Comparison of ENCODE assay signal across 8 mouse cellular contexts in the genomic region with DNA sequence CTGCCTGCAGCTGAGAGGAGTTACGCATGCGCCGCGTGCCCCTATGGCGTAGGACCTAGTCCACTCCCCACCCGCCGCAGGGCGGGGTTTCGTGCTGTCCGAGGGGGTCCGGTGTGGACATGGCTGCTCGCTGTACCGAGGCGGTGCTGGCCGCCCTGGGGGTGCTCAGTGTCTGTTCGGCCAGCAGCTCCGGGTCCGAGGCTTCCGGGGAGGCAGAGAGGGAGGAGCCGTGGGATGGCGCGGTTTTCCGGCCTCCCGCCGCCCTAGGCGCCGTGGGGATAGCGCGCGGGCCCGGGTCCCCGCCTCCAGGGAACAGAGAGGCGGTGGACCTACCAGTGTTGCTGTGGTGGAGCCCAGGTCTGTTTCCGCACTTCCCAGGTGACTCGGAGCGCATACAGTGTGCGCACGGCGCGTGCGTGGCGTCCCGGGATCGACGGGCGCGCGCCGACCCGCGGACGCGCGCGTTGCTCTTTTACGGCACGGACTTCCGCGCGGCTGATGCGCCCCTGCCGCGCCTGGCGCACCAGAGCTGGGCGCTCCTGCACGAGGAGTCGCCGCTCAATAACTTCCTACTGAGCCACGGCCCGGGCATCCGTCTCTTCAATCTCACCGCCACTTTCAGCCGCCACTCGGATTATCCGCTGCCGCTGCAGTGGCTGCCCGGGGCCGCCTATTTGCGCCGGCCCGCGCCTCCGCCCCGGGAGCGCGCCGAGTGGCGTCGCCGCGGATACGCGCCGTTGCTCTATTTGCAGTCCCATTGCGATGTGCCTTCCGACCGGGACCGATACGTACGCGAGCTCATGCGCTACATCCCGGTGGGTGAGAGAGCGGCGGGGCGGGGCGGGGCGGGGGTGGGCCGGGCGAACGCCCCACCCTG. TPM values are rescaled to one million over a fixed set of nuclear protein-coding genes. Genes with fewer than 3 reads are reported as not detected.
DNase-seq lines count a peak whose midpoint lies in the region; ATAC-seq and TF ChIP-seq lines count a peak whose summit lies in the region.

Gene Fut11, plus strand, starts transcription at position 85 of the 877 bp plus-strand sequence.

- peak within 1 kb of the TSS; percentile 72 for H3K4me2 ChIP-seq in embryonic facial prominence, embryonic 15.5 days (replicated peaks)
- peak within 1 kb of the TSS; percentile 80 for H3K4me2 ChIP-seq in kidney, embryonic 14.5 days (replicated peaks; ENCODE audit: low read depth, low read length)
- peak within 1 kb of the TSS; percentile 69 for H3K4me2 ChIP-seq in limb, embryonic 15.5 days
- H3K4me2 ChIP-seq in midbrain, postnatal 0 days (ENCODE audit: low read depth, low read length, poor library complexity, severe bottlenecking), result peak within 1 kb of the TSS; percentile 80

- DNase-seq in A20 (ENCODE audit: low read depth, low spot score), result peak; percentile 92
- DNase-seq in heart, adult 9 months (ENCODE audit: low spot score in 2 of 2), result peak; percentile 88 to 90
- peak; percentile 95 for DNase-seq in midbrain, postnatal 0 days (ENCODE audit: low spot score)
- DNase-seq in spleen, postnatal 10 days (ENCODE audit: low spot score in 2 of 2), result peak; percentile 83 to 88

- WGBS in embryonic facial prominence, embryonic 15.5 days, result under 1% methylated on average over 111 of the region's 111 CpGs
- WGBS in kidney, embryonic 14.5 days, result under 1% methylated on average over 109 of the region's 111 CpGs
- WGBS in limb, embryonic 15.5 days, result under 1% methylated on average over 111 of the region's 111 CpGs
- WGBS in midbrain, postnatal 0 days, result under 1% methylated on average over 100 of the region's 111 CpGs

- no peaks in the 10 kb centered on the region for H3K27me3 ChIP-seq in embryonic facial prominence, embryonic 15.5 days
- H3K27me3 ChIP-seq in kidney, embryonic 14.5 days (ENCODE audit: control insufficient read depth, insufficient read depth, low read length), result no peaks in the 10 kb centered on the region
- H3K27me3 ChIP-seq in limb, embryonic 15.5 days, result no peaks in the 10 kb centered on the region
- H3K27me3 ChIP-seq in midbrain, postnatal 0 days (ENCODE audit: insufficient read depth, low read length), result no peaks in the 10 kb centered on the region

- no peaks in the 10 kb centered on the region for H3K9me3 ChIP-seq in embryonic facial prominence, embryonic 15.5 days (replicated peaks)
- H3K9me3 ChIP-seq in kidney, embryonic 14.5 days (ENCODE audit: control insufficient read depth, low read length), result no peaks in the 10 kb centered on the region
- H3K9me3 ChIP-seq in limb, embryonic 15.5 days, result no peaks in the 10 kb centered on the region
- no peaks in the 10 kb centered on the region for H3K9me3 ChIP-seq in midbrain, postnatal 0 days (ENCODE audit: low read length)

- peak; percentile 93 for ATAC-seq in embryonic facial prominence, embryonic 15.5 days (ENCODE audit: insufficient number of reproducible peaks, low FRiP score, low TSS enrichment, low read depth)
- ATAC-seq in kidney, embryonic 14.5 days (ENCODE audit: low FRiP score, low TSS enrichment), result peak; percentile 95
- ATAC-seq in limb, embryonic 15.5 days (ENCODE audit: insufficient number of reproducible peaks, low FRiP score, low TSS enrichment, low read depth), result peak; percentile 87
- ATAC-seq in midbrain, postnatal 0 days (ENCODE audit: low FRiP score), result peak; percentile 91

- peaks cover 33% of the 10 kb centered on the region for H3K4me1 ChIP-seq in bone marrow macrophage, adult 2 months (ENCODE audit: control insufficient read depth, insufficient read depth, low read length)
- peaks cover 48% of the 10 kb centered on the region for H3K4me1 ChIP-seq in embryonic facial prominence, embryonic 15.5 days
- peaks cover 31% of the 10 kb centered on the region for H3K4me1 ChIP-seq in kidney, embryonic 14.5 days (ENCODE audit: control insufficient read depth, insufficient read depth, low read length)
- peaks cover 36% of the 10 kb centered on the region for H3K4me1 ChIP-seq in limb, embryonic 15.5 days
- peaks cover 12% of the 10 kb centered on the region; the same call in 1 of the 2 replicates for H3K4me1 ChIP-seq in midbrain, postnatal 0 days (ENCODE audit: insufficient read depth, low read length)

- H3K27ac ChIP-seq in bone marrow macrophage, adult 2 months (ENCODE audit: insufficient read depth, low read depth, low read length), result peak within 1 kb of the TSS; percentile 73
- H3K27ac ChIP-seq in embryonic facial prominence, embryonic 15.5 days (replicated peaks), result peak within 1 kb of the TSS; percentile 99
- H3K27ac ChIP-seq in kidney, embryonic 14.5 days (ENCODE audit: low read depth, low read length), result peak within 1 kb of the TSS; percentile 98
- H3K27ac ChIP-seq in limb, embryonic 15.5 days, result peak within 1 kb of the TSS; percentile 98
- H3K27ac ChIP-seq in midbrain, postnatal 0 days (ENCODE audit: low read depth, low read length), result peak within 1 kb of the TSS; percentile 96

- TF ChIP-seq CTCF in bone marrow macrophage, adult 2 months (IDR thresholded peaks at IDR 0.05; ENCODE audit: low read depth, low read length), result no peak
- TF ChIP-seq CTCF in midbrain, postnatal 0 days (IDR thresholded peaks at IDR 0.05), result no peak

- peak within 1 kb of the TSS; percentile 89 for H3K9ac ChIP-seq in embryonic facial prominence, embryonic 15.5 days
- H3K9ac ChIP-seq in kidney, embryonic 14.5 days (ENCODE audit: low read depth, low read length), result peak within 1 kb of the TSS; percentile 87
- peak within 1 kb of the TSS; percentile 98 for H3K9ac ChIP-seq in limb, embryonic 15.5 days
- peak within 1 kb of the TSS; percentile 89 for H3K9ac ChIP-seq in midbrain, postnatal 0 days (replicated peaks; ENCODE audit: low read length, poor library complexity, severe bottlenecking)

- peaks cover 42% of the 10 kb centered on the region for H3K36me3 ChIP-seq in embryonic facial prominence, embryonic 15.5 days
- peaks cover 52% of the 10 kb centered on the region for H3K36me3 ChIP-seq in kidney, embryonic 14.5 days (ENCODE audit: control insufficient read depth, insufficient read depth, low read length)
- peaks cover 53% of the 10 kb centered on the region for H3K36me3 ChIP-seq in limb, embryonic 15.5 days
- peaks cover 31% of the 10 kb centered on the region for H3K36me3 ChIP-seq in midbrain, postnatal 0 days (ENCODE audit: insufficient read depth, low read length)

- no peak for TF ChIP-seq POLR2A in bone marrow macrophage, adult 2 months (IDR thresholded peaks at IDR 0.05; ENCODE audit: borderline replicate concordance, low read depth, low read length)

- peak within 1 kb of the TSS; percentile 74 for H3K4me3 ChIP-seq in bone marrow macrophage, adult 2 months (ENCODE audit: insufficient read depth, low read length)
- H3K4me3 ChIP-seq in embryonic facial prominence, embryonic 15.5 days (replicated peaks), result peak within 1 kb of the TSS; percentile 94
- H3K4me3 ChIP-seq in kidney, embryonic 14.5 days (ENCODE audit: low read length), result peak within 1 kb of the TSS; percentile 86
- peak within 1 kb of the TSS; percentile 96 for H3K4me3 ChIP-seq in limb, embryonic 15.5 days
- peak within 1 kb of the TSS; percentile 86 for H3K4me3 ChIP-seq in midbrain, postnatal 0 days (ENCODE audit: low read depth, low read length)

RNA-seq across cellular contexts. Expression of gene Fut11, which starts in this region (rescaled TPM):
- polyA plus RNA-seq in bone marrow macrophage, adult 2 months (2012; ENCODE audit: insufficient read depth, insufficient read length, missing spikeins), result 18.5 and 19.0 TPM in 2 replicates
- 32.3 and 34.2 TPM in 2 replicates for polyA plus RNA-seq in embryonic facial prominence, embryonic 15.5 days (2015; fragmentation: Nextera tagmentation; extraction: Ambion mirVana)
- 15.1 and 19.9 TPM in 2 replicates for polyA plus RNA-seq in kidney, embryonic 14.5 days (2014; fragmentation: Nextera tagmentation; extraction: Ambion mirVana)
- 31.9 and 33.5 TPM in 2 replicates for polyA plus RNA-seq in limb, embryonic 15.5 days (2015; fragmentation: Nextera tagmentation; extraction: Ambion mirVana)
- 21.0 and 22.8 TPM in 2 replicates for total RNA-seq in midbrain, postnatal 0 days (2014; rRNA removed)
- polyA plus RNA-seq in midbrain, postnatal 0 days (2015; fragmentation: Nextera tagmentation; extraction: Ambion mirVana), result 23.0 and 23.7 TPM in 2 replicates

Comparison
In these comparisons a context has a peak if more than half of its experiments do, and no peak if none do; other contexts are left out.
1. Peak in every context shown above with its lines: DNase-seq, ATAC-seq, H3K4me3 ChIP-seq and H3K27ac ChIP-seq.